Mouse (Mus musculus) left cerebral cortex, postnatal 36 days (tissue): ENCODE data around the gene Sp9. TPM values are rescaled to one million over a fixed set of nuclear protein-coding genes. Genes with fewer than 3 reads are reported as not detected.

ENCODE experiments used
- DNase-seq, 2 experiments: peaks; one replicate each; pipeline ENCODE4 v3.0.0; 2021 to 2022; ENCODE audit warnings: low spot score in 2 of 2, mixed read lengths in 1 of 2
- intact Hi-C: fragments of 180-260 bp; cut with DNase I; formaldehyde crosslinking; loops from one replicate; pipeline ENCODE4 v1.15.1; 2025
- total RNA-seq, 2 experiments: library from RNA; stranded (reverse); gene quantifications; 2 replicates each; pipeline ENCODE4 v1.2.3; 2021

Gene Sp9
- total RNA-seq, 2 experiments from 2014 or later: 2.8 to 4.6 TPM

GRCm38 (mm10) chr2:73272351-73273248 lies 875 bp downstream of the Sp9 start:
- no peak for DNase-seq
- intact Hi-C loops: loop anchor here (5.0 to 10.0 kb wide), 2 partner anchors 1412 to 1730 kb away; no protein-coding TSS in a partner anchor

DNA sequence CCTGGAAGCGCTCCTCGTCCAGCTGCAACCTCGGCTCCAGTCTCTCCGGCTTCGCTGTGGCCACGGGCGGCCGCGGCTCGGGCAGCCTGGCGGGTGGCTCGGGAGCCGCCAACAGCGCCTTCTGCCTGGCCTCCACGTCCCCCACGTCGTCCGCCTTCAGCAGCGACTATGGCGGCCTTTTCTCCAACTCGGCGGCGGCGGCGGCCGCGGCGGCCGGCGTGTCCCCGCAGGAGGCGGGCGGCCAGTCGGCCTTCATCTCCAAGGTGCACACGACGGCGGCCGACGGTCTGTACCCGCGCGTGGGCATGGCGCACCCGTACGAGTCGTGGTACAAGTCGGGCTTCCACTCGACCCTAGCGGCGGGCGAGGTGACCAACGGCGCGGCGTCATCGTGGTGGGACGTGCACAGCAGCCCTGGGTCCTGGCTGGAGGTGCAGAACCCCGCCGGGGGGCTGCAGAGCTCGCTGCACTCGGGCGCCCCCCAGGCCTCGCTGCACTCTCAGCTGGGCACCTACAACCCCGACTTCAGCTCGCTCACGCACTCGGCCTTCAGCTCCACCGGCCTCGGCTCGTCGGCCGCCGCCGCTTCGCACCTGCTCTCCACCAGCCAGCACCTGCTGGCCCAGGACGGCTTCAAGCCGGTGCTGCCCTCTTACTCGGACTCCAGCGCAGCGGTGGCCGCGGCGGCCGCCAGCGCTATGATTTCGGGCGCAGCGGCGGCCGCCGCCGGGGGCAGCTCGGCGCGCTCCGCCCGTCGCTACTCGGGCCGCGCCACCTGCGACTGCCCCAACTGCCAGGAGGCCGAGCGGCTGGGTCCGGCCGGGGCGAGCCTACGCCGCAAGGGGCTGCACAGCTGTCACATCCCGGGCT lies 1.8 kb downstream of the Sp9 start:
- no peak for DNase-seq
- intact Hi-C loops: loop anchor here (5.0 to 10.0 kb wide), 2 partner anchors 1411 to 1731 kb away; no protein-coding TSS in a partner anchor

DNA sequence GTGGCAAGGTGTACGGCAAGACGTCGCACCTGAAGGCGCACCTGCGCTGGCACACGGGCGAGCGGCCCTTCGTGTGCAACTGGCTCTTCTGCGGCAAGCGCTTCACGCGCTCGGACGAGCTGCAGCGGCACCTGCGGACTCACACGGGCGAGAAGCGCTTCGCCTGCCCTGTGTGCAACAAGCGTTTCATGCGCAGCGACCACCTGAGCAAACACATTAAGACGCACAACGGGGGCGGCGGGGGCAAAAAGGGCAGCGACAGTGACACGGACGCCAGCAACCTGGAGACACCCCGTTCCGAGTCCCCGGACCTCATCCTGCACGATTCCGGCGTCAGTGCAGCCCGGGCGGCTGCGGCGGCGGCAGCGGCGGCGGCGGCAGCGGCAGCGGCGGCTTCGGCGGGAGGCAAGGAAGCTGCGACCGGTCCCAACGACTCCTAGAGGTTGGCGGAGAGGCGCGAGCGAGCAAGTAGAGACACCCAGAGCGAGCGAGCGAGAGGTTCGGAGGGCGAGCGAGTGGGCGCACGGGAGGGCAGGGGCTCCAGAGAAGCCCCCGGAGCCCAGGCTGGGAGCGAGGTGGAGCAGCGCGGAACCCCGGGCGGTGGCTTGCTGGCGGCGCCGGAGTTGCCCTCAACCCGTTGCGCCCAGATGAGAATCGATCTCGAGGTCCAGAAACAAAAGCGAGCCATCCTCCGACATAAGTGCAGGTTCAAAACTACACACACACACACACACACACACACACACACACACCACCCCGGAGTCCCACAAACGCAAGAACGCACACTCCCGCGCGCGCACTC lies 2.6 kb downstream of the Sp9 start:
- intact Hi-C loops: loop anchor here (5.0 to 10.0 kb wide), 2 partner anchors 1410 to 1732 kb away; no protein-coding TSS in a partner anchor
- no peak for DNase-seq

- no peak for DNase-seq
- intact Hi-C loops: loop anchor here (5.0 to 10.0 kb wide), 7 partner anchors 63 to 1409 kb away; partner anchors contain the start of gene Cdca7
Measured at GRCm38 (mm10) chr2:73275261-73276040, 3.7 kb downstream of the Sp9 start.

DNA sequence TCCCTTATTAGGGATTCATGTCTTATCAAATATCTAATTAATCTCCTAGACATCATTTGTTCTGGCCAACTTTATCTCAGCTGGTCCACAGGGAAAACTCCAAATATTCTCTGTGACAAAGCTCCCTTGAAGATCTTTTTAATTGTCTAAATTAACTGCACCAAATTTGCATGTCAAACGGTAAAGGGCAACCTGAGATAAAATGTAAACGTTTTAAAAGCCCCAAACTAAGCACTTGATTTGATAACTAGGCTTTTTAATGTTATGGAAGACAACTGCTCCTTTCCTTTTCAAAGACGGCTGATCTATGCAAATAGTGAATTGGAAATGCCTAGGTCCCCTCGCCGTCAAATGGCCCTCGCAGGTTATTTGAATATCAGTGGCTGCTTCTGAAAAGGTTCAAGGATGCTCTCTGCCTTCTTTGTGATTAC lies 4.4 kb downstream of the Sp9 start:
- no peak for DNase-seq
- intact Hi-C loops: loop anchor here (5.0 to 10.0 kb wide), 7 partner anchors 64 to 1409 kb away; partner anchors contain the start of gene Cdca7

GRCm38 (mm10) chr2:73277021-73277708 lies 5.4 kb downstream of the Sp9 start:
- intact Hi-C loops: loop anchor here (5.0 to 10.0 kb wide), 7 partner anchors 65 to 1408 kb away; partner anchors contain the start of gene Cdca7
- no peak for DNase-seq

DNA sequence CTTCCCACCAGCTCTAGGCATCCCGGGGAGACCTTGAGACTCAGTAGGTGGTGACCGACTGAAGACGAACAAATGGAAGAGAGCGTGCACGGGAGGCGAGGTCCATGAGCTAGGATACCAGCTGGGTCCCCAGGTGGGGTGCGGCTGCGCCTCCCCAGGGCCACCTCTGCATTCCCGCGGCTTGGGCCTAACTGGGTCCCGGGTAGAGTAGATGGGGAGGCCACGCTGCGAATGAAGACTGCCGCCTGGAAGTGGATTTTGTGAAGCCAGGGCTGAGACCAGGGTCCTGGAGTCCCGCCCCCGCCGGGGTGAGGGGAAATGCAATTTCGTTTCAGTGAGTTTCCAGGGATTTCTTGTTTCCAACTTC lies 6.0 kb downstream of the Sp9 start:
- DNase-seq: no peak
- intact Hi-C loops: loop anchor here (2.0 to 10.0 kb wide), 8 partner anchors 65 to 1407 kb away; partner anchors contain the start of gene Cdca7

- intact Hi-C loops: loop anchor here (2.0 to 10.0 kb wide), 8 partner anchors 66 to 1407 kb away; partner anchors contain the start of gene Cdca7
- peak; percentile 81 to 86 for DNase-seq
Measured at GRCm38 (mm10) chr2:73278131-73278854, 6.6 kb downstream of the Sp9 start.

DNA sequence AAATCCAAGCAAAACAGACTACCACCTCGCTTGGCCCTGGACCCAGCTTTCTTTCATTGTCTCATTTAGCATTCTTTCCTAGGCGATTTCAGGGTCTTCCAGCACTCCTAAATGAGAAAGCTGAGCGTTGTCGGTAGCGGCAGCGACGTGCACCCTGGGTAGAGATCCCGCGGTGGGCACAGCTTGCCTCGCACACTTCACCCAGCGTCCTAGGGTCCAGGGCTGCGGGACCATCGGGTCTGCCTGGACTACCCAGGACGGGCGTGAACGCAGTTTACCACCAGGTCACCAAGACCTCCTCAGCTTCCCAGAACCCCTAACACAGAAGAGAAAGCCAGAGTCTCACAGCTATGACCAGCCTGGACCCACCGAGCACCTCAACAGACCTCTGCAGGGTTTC lies 7.1 kb downstream of the Sp9 start:
- intact Hi-C loops: loop anchor here (2.0 to 10.0 kb wide), 8 partner anchors 67 to 1406 kb away; partner anchors contain the start of gene Cdca7
- DNase-seq: no peak

GRCm38 (mm10) chr2:73279271-73280038 lies 7.7 kb downstream of the Sp9 start:
- DNase-seq: no peak
- intact Hi-C loops: loop anchor here (2.0 to 10.0 kb wide), 8 partner anchors 67 to 1405 kb away; partner anchors contain the start of gene Cdca7

- DNase-seq: no peak
- intact Hi-C loops: no loop called here
Measured at GRCm38 (mm10) chr2:73280356-73281047, 8.8 kb downstream of the Sp9 start.

- no peak for DNase-seq
- intact Hi-C loops: no loop called here
Measured at GRCm38 (mm10) chr2:73281048-73281661, 9.4 kb downstream of the Sp9 start.

DNA sequence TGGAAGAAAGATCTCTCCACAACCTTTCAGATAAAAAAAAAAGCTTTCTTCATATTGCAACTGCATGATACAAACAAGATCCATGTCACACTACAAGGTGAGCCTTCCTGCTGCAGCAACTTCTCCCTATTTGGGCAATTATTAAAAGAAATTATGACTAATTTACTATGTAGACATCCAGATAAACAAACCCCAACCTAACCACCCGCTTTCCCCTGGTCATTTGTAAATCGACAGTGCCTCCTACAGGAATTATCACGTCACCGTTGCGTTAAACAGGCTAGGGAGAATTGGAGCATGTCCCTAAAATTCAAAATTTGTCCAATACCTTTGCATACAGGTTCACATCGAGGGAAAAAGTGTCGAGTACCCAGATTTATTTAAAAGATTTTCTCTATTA lies 10.0 kb downstream of the Sp9 start:
- intact Hi-C loops: no loop called here
- DNase-seq: no peak

GRCm38 (mm10) chr2:73285630-73286029 lies 13.9 kb downstream of the Sp9 start:
- intact Hi-C loops: no loop called here
- no peak for DNase-seq

GRCm38 (mm10) chr2:73291130-73291529 lies 19.4 kb downstream of the Sp9 start:
- intact Hi-C loops: no loop called here
- DNase-seq: no peak
